Mouse (Mus musculus) heart, adult 2 months (tissue): ENCODE measurements around the gene Fbxo8. TPM values are rescaled to one million over a fixed set of nuclear protein-coding genes. Genes with fewer than 3 reads are reported as not detected.
A peak's percentile ranks its signal among the peaks of the same experiment; 100 is the strongest.

Experiments used
- DNase-seq, 2 experiments: peaks; one replicate each; pipeline ENCODE4 v3.0.0; 2021
- H3K27ac ChIP-seq: fragments of 200-600 bp; 2 replicates; pipeline ENCODE4 v1.8.1; 2022
- H3K27me3 ChIP-seq: fragments of 200-500 bp; 2 replicates; pipeline ENCODE4 v1.6.1; 2012; ENCODE audit warnings: mild to moderate bottlenecking, low read length, inconsistent platforms, mixed read lengths; ENCODE audit not compliant: control insufficient read depth, insufficient read depth
- H3K36me3 ChIP-seq: fragments of 200-500 bp; 2 replicates; pipeline ENCODE4 v1.6.1; 2012; ENCODE audit warnings: low read length, inconsistent platforms; ENCODE audit not compliant: control insufficient read depth, insufficient read depth
- H3K4me1 ChIP-seq: fragments of 200-500 bp; 2 replicates; pipeline ENCODE4 v1.6.1; 2011; ENCODE audit warnings: low read length; ENCODE audit not compliant: control insufficient read depth, insufficient read depth
- H3K4me3 ChIP-seq: fragments of 200-600 bp; 2 replicates; pipeline ENCODE4 v1.8.1; 2022
- H3K79me2 ChIP-seq: fragments of 200-500 bp; replicated peaks from 2 replicates; pipeline ENCODE4 v1.6.1; 2012; ENCODE audit warnings: mild to moderate bottlenecking, inconsistent platforms, low read length, moderate library complexity, mixed read lengths; ENCODE audit not compliant: control insufficient read depth, insufficient read depth
- H3K9ac ChIP-seq: fragments of 200-500 bp; 2 replicates; pipeline ENCODE4 v1.6.1; 2012; ENCODE audit warnings: low read depth, mild to moderate bottlenecking, control low read depth, inconsistent platforms, low read length, mixed read lengths
- CTCF ChIP-seq: fragments of 200-600 bp; IDR thresholded peaks from 2 replicates; pipeline ENCODE4 v1.8.1; 2022; ENCODE audit warnings: antibody characterized with exemption, mild to moderate bottlenecking, moderate library complexity
- EP300 ChIP-seq: fragments of 200-500 bp; IDR thresholded peaks from 2 replicates; pipeline ENCODE4 v1.6.1; 2011; ENCODE audit warnings: low read depth, low read length, control low read depth; ENCODE audit not compliant: insufficient read depth
- POLR2A ChIP-seq: fragments of 200-500 bp; IDR thresholded peaks from 2 replicates; pipeline ENCODE4 v1.6.1; 2011; ENCODE audit warnings: mild to moderate bottlenecking, low read depth, low read length, control low read depth; ENCODE audit not compliant: insufficient read depth
- WGBS: fragments of 180-500 bp; shearing (Covaris S2); methylation state at CpG from one replicate; pipeline ENCODE4 v1.1.7; 2018; 5-methylcytosine and 5-hydroxymethylcytosine counted together
- intact Hi-C: fragments of 180-260 bp; cut with DNase I; formaldehyde crosslinking; loops from one replicate; pipeline ENCODE4 v1.15.1; 2025
- polyA plus RNA-seq: library from polyadenylated mRNA; depleted of rRNA; stranded (reverse); fragments of >200 nt; gene quantifications from 2 replicates; pipeline ENCODE4 v1.2.3, GENCODE M21; 2012
- total RNA-seq, 2 experiments: library from RNA; stranded (reverse); gene quantifications; 2 replicates each; pipeline ENCODE4 v1.2.3; 2021

Gene Fbxo8
- total and polyA plus RNA-seq, 3 experiments, result 22.2 to 56.1 (median 48.2) TPM

- Histone ChIP-seq H3K9ac (no peak overlapping the region), H3K4me1 (no peaks in the 10 kb centered on the region), H3K4me3 (no peak overlapping the region), H3K27me3 (no peaks in the 10 kb centered on the region), H3K79me2 (no peaks in the 10 kb centered on the region), H3K36me3 (no peaks in the 10 kb centered on the region), H3K27ac (no peak overlapping the region)
- TF ChIP-seq POLR2A, result no peak
- TF ChIP-seq CTCF, result no peak; the same call in 1 of the 2 replicates
- TF ChIP-seq EP300, result no peak
- no peak for DNase-seq
- WGBS, result 16% methylated on average over 5 of the region's 5 CpGs
- intact Hi-C loops, result loop anchor here (1.0 kb wide), 1 partner anchor 85 kb away; no protein-coding TSS in a partner anchor
Measured at GRCm38 (mm10) chr8:56615005-56615404, 64.1 kb downstream of the Fbxo8 start.

- 45% methylated on average over 7 of the region's 7 CpGs for WGBS
- Histone ChIP-seq H3K27ac (no peak overlapping the region), H3K9ac (no peak overlapping the region), H3K36me3 (no peaks in the 10 kb centered on the region), H3K27me3 (peaks cover 4% of the 10 kb centered on the region; the same call in 1 of the 2 replicates), H3K79me2 (no peaks in the 10 kb centered on the region), H3K4me1 (peaks cover 1% of the 10 kb centered on the region), H3K4me3 (no peak overlapping the region)
- DNase-seq, result peak in 1 of 2 experiments; percentile 44
- intact Hi-C loops, result no loop called here
- TF ChIP-seq CTCF (peak; percentile 89), EP300 (no peak)
Measured at GRCm38 (mm10) chr8:56616260-56616659, 65.4 kb downstream of the Fbxo8 start.

- Histone ChIP-seq H3K9ac (no peak overlapping the region), H3K79me2 (no peaks in the 10 kb centered on the region), H3K27ac (no peak overlapping the region), H3K36me3 (no peaks in the 10 kb centered on the region), H3K4me3 (no peak overlapping the region), H3K4me1 (peaks cover 1% of the 10 kb centered on the region), H3K27me3 (peaks cover 4% of the 10 kb centered on the region; the same call in 1 of the 2 replicates)
- DNase-seq, result no peak
- 95% methylated on average over 6 of the region's 6 CpGs for WGBS
- TF ChIP-seq CTCF (no peak), POLR2A (no peak), EP300 (no peak)
- intact Hi-C loops, result no loop called here
Measured at GRCm38 (mm10) chr8:56617271-56617670, 66.4 kb downstream of the Fbxo8 start.

GRCm38 (mm10) chr8:56619056-56619455, 68.2 kb downstream of the Fbxo8 start:
- no peak overlapping the region for H3K9ac ChIP-seq
- peaks cover 1% of the 10 kb centered on the region for H3K4me1 ChIP-seq
- H3K27ac ChIP-seq, result no peak overlapping the region
- peaks cover 7% of the 10 kb centered on the region; the same call in 1 of the 2 replicates for H3K27me3 ChIP-seq
- TF ChIP-seq CTCF, result no peak
- no peak for TF ChIP-seq POLR2A
- TF ChIP-seq EP300, result no peak
- no peaks in the 10 kb centered on the region for H3K79me2 ChIP-seq
- WGBS, result 38% methylated on average over 4 of the region's 4 CpGs
- DNase-seq, result no peak
- H3K4me3 ChIP-seq, result no peak overlapping the region
- intact Hi-C loops, result no loop called here
- no peaks in the 10 kb centered on the region for H3K36me3 ChIP-seq

- Histone ChIP-seq H3K79me2 (no peaks in the 10 kb centered on the region), H3K27me3 (peaks cover 7% of the 10 kb centered on the region; the same call in 1 of the 2 replicates), H3K4me1 (peaks cover 1% of the 10 kb centered on the region), H3K9ac (no peak overlapping the region), H3K4me3 (no peak overlapping the region), H3K27ac (no peak overlapping the region), H3K36me3 (no peaks in the 10 kb centered on the region)
- no peak for DNase-seq
- intact Hi-C loops, result no loop called here
- TF ChIP-seq POLR2A (no peak), EP300 (no peak), CTCF (no peak)
- WGBS, result 32% methylated on average over 9 of the region's 9 CpGs
Measured at GRCm38 (mm10) chr8:56619571-56619970, 68.7 kb downstream of the Fbxo8 start.

GRCm38 (mm10) chr8:56620691-56621090, 69.8 kb downstream of the Fbxo8 start:
- Histone ChIP-seq H3K9ac (no peak overlapping the region), H3K4me1 (peaks cover 1% of the 10 kb centered on the region), H3K36me3 (no peaks in the 10 kb centered on the region), H3K27me3 (peaks cover 7% of the 10 kb centered on the region; the same call in 1 of the 2 replicates), H3K79me2 (no peaks in the 10 kb centered on the region), H3K27ac (no peak overlapping the region), H3K4me3 (no peak overlapping the region)
- WGBS, result 29% methylated on average over 10 of the region's 10 CpGs
- TF ChIP-seq CTCF, result no peak
- TF ChIP-seq EP300, result no peak
- no peak for TF ChIP-seq POLR2A
- intact Hi-C loops, result no loop called here
- no peak for DNase-seq
